Mouse (Mus musculus): ENCODE data around the gene Col23a1. TPM values are rescaled to one million over a fixed set of nuclear protein-coding genes. Genes with fewer than 3 reads are reported as not detected.
A peak's percentile ranks its signal among the peaks of the same experiment; 100 is the strongest.

The Col23a1 gene
- polyA plus RNA-seq, 1 experiment from 2014 or later, result 24.3 TPM

DNA sequence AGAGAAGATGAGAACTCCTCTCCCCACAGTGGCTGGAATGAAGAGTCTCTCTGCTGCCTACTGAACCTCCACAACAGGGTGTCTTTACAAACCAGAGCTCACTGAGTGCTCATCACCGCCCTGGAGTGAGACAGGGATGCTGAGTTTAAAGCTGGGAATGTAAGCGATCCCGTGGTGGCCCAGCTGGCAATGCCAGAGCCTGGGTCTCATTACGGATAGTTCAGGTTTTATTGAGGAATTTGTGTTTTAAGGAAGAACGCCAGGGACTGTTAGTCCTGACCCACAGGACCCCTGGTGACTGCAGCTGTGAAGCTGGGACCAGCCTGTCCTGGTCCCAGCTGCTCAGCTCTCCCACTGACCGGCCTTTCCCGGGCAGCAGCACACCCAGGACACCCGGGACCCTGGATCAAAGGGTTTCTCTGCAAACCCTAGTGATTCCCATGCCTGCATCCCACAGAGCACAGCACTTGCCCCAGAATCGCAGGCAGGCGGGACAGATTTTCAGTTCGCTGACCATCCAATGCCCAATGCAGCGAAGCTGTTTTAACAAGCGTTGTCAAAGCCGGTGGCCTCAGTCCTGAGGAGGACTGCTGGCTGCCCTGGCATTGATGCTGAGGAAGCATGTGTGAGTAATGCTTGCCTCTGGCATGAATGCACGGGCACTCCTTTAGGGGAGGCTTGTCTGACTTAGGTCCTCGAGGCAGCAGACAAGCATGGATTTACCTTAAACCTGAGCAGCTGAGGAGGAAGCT, 139.9 kb downstream of the Col23a1 start:
- no peak overlapping the region for H3K4me3 ChIP-seq
- 0 out of 2 replicates have a peak overlapping the region, but pooled peaks have one; percentile 1 for H3K27ac ChIP-seq (replicated peaks)
- peaks cover 67% of the 10 kb centered on the region for H3K4me1 ChIP-seq
- H3K9me3 ChIP-seq, result no peaks in the 10 kb centered on the region
- 51% methylated on average over 16 of the region's 16 CpGs for WGBS
- H3K36me3 ChIP-seq (replicated peaks), result 0 out of 2 replicates have a peak, but pooled peaks cover 4% of the 10 kb centered on the region
- DNase-seq (ENCODE audit: low spot score), result no peak
- H3K27me3 ChIP-seq (replicated peaks; ENCODE audit: low read depth, poor library complexity, severe bottlenecking), result no peaks in the 10 kb centered on the region

DNA sequence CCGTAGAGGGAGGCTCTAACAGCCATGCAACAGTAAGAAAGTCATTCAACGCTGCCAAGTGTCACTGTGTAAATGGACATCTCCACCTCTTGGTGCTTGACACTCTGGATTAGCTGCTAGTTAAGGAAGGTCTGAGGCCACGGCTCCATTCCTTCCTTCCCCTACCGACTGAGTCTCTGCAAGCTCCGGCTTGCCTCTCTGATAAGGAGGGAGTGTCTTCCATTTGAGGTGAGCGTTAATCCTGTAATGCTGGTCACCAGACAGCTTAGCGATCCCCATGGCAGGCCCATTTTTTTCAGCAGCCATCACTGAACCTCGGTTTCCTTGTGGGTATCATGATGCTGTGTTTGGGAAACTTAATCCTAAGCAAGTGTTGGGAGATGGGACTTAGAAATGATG, 140.5 kb downstream of the Col23a1 start:
- Histone ChIP-seq H3K27ac (replicated peaks) (0 out of 2 replicates have a peak overlapping the region, but pooled peaks have one; percentile 1), H3K36me3 (replicated peaks) (0 out of 2 replicates have a peak, but pooled peaks cover 4% of the 10 kb centered on the region)
- DNase-seq (ENCODE audit: low spot score), result no peak

DNA sequence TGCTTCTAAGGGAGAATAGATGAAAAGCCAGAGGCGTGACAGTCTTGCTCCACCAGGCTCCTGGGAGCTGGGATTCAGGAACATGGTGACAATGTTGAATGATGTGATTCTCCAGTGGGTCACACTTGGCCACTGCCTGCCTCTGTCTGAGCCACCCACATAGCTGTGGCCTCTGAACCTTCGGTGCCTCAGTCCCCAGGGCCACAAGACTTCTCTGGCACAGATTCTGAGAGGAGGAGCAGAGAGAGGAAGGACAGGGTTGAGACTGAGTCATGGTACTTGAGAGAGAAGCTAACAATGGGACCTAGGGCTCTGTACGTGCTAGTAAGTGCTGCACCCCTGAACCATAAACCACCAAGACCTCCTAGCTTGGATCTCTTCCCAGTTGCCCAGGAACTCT, 141.6 kb downstream of the Col23a1 start:
- peaks cover 3% of the 10 kb centered on the region; the same call in 1 of the 2 replicates for H3K9me3 ChIP-seq
- no peak overlapping the region for H3K4me3 ChIP-seq
- peaks cover 51% of the 10 kb centered on the region for H3K4me1 ChIP-seq
- peak overlapping the region; percentile 30; the same call in 1 of the 2 replicates for H3K27ac ChIP-seq (replicated peaks)
- H3K27me3 ChIP-seq (replicated peaks; ENCODE audit: low read depth, poor library complexity, severe bottlenecking), result no peaks in the 10 kb centered on the region
- no peak for DNase-seq (ENCODE audit: low spot score)
- H3K36me3 ChIP-seq (replicated peaks), result peaks cover 10% of the 10 kb centered on the region; the same call in 1 of the 2 replicates
- WGBS, result 90% methylated on average over 3 of the region's 3 CpGs

More for the DNA sequence above, 140.5 kb downstream of the Col23a1 start:
- peaks cover 62% of the 10 kb centered on the region for H3K4me1 ChIP-seq
- 69% methylated on average over 8 of the region's 8 CpGs for WGBS
- H3K27me3 ChIP-seq (replicated peaks; ENCODE audit: low read depth, poor library complexity, severe bottlenecking), result no peaks in the 10 kb centered on the region
- no peak overlapping the region for H3K4me3 ChIP-seq
- H3K9me3 ChIP-seq, result no peaks in the 10 kb centered on the region

DNA sequence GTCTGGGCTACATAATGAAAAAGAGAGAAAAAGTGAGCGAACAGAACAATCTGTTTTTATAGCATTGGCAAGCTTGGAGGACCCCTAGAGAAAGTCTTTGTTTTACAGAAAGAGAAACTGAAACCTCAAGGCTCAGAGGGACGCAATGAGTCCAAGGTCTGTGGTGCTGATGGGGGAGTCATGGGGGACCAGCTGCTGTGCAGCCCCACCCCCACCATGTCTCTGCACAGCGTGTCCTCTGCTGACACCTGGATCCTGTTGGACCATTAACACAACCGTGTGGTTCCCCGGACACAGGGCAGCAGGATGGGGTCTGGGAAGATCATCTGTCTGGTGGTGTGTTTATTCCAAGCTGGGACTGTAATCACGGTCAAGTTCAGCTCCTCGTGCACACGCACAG, 142.2 kb downstream of the Col23a1 start:
- peaks cover 44% of the 10 kb centered on the region for H3K4me1 ChIP-seq
- H3K27me3 ChIP-seq (replicated peaks; ENCODE audit: low read depth, poor library complexity, severe bottlenecking), result no peaks in the 10 kb centered on the region
- H3K27ac ChIP-seq (replicated peaks), result no peak overlapping the region
- H3K4me3 ChIP-seq, result no peak overlapping the region
- 78% methylated on average over 8 of the region's 8 CpGs for WGBS
- H3K36me3 ChIP-seq (replicated peaks), result peaks cover 17% of the 10 kb centered on the region
- peaks cover 10% of the 10 kb centered on the region for H3K9me3 ChIP-seq
- no peak for DNase-seq (ENCODE audit: low spot score)

DNA sequence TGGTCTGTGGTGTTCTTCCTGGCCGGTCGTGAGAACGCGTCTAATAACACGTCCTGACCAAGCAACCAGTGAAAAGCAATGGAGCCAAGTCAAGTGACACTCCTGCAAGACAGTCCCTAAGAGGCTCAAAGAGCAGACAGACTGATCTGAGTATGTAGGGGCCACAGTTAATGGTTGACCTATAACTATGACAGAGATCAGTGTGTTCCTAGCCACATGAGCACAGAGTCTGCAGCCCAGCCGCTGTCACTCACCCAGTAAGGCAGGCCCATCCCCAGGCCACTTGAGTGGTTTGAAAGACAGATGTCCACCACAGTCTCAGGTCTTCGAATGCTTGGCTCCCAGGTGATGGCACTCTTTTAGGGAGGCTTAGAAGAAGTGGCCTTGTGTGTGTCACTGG, 152.3 kb downstream of the Col23a1 start:
- 97% methylated on average over 7 of the region's 7 CpGs for WGBS

DNA sequence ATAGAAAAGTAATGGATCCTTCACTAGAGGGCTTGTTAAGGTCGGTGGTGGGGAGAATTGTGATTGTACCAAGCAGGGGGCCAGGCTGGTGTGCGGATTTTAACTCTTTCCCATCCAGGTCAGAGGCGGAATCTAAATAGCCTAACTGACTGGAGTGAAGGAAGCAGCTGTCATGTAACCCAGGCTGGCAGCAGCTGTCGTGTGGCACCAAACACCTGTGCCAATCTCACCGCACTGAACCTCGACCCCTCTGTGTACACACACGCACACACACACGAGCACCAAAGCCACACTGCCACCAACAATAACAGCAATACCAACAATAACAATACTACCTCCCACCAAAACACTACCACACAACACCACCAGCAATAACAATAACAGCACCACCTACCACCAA, 152.9 kb downstream of the Col23a1 start:
- Histone ChIP-seq H3K4me1 (peaks cover 10% of the 10 kb centered on the region), H3K4me3 (no peak overlapping the region), H3K36me3 (replicated peaks) (peaks cover 9% of the 10 kb centered on the region), H3K27me3 (replicated peaks; ENCODE audit: low read depth, poor library complexity, severe bottlenecking) (no peaks in the 10 kb centered on the region), H3K27ac (replicated peaks) (no peak overlapping the region), H3K9me3 (no peaks in the 10 kb centered on the region)
- no peak for DNase-seq (ENCODE audit: low spot score)
- WGBS, result 84% methylated on average over 8 of the region's 8 CpGs

More for the DNA sequence above, 152.3 kb downstream of the Col23a1 start:
- H3K27ac ChIP-seq (replicated peaks), result no peak overlapping the region
- no peak overlapping the region for H3K4me3 ChIP-seq
- peaks cover 6% of the 10 kb centered on the region for H3K4me1 ChIP-seq
- peaks cover 5% of the 10 kb centered on the region for H3K9me3 ChIP-seq
- peaks cover 15% of the 10 kb centered on the region for H3K36me3 ChIP-seq (replicated peaks)
- no peaks in the 10 kb centered on the region for H3K27me3 ChIP-seq (replicated peaks; ENCODE audit: low read depth, poor library complexity, severe bottlenecking)
- DNase-seq (ENCODE audit: low spot score), result no peak

DNA sequence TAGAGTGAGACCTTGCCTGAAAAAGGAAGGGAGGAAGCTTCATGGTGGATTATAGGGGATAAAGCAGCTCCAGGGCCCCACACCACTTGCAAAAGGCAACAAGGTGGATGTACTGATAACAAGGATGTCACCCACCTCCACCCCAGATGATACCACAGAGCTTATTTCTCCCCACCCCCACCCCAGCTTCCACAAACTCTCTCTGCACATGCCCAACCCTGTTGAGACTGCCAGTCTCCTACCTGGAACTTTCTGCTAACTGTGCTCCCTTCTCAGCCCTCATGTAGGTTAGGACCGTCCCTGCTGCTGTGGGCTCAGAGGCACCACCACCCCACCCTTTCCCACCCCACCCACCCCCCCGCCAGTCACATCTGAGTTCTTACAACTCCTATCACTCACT, 154.1 kb downstream of the Col23a1 start:
- Histone ChIP-seq H3K4me1 (peaks cover 15% of the 10 kb centered on the region), H3K36me3 (replicated peaks) (peaks cover 9% of the 10 kb centered on the region), H3K27me3 (replicated peaks; ENCODE audit: low read depth, poor library complexity, severe bottlenecking) (no peaks in the 10 kb centered on the region), H3K27ac (replicated peaks) (no peak overlapping the region), H3K4me3 (no peak overlapping the region), H3K9me3 (no peaks in the 10 kb centered on the region)
- no peak for DNase-seq (ENCODE audit: low spot score)
- 76% methylated on average over 2 of the region's 2 CpGs for WGBS

DNA sequence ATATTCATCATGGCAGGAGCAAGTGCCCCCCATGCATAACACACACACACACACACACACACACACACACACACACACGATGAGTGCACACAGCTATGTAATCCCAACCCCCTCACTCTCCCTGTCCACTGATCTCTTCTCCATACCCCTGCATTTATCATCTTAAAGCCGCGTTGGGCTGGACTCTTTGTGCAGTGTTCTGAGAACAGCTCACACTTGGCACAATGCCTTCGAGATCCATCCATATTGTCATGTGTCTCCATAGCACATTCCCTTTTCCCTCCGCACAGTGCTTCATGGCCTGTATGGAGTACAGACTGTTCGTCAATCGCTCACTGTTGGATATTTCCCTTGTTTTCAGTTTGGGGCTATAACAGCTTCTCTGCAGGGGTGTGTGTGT, 154.9 kb downstream of the Col23a1 start:
- 92% methylated on average over 7 of the region's 7 CpGs for WGBS
- Histone ChIP-seq H3K36me3 (replicated peaks) (peaks cover 9% of the 10 kb centered on the region), H3K4me1 (peaks cover 24% of the 10 kb centered on the region), H3K27ac (replicated peaks) (no peak overlapping the region), H3K27me3 (replicated peaks; ENCODE audit: low read depth, poor library complexity, severe bottlenecking) (no peaks in the 10 kb centered on the region), H3K4me3 (no peak overlapping the region), H3K9me3 (no peaks in the 10 kb centered on the region)
- no peak for DNase-seq (ENCODE audit: low spot score)

DNA sequence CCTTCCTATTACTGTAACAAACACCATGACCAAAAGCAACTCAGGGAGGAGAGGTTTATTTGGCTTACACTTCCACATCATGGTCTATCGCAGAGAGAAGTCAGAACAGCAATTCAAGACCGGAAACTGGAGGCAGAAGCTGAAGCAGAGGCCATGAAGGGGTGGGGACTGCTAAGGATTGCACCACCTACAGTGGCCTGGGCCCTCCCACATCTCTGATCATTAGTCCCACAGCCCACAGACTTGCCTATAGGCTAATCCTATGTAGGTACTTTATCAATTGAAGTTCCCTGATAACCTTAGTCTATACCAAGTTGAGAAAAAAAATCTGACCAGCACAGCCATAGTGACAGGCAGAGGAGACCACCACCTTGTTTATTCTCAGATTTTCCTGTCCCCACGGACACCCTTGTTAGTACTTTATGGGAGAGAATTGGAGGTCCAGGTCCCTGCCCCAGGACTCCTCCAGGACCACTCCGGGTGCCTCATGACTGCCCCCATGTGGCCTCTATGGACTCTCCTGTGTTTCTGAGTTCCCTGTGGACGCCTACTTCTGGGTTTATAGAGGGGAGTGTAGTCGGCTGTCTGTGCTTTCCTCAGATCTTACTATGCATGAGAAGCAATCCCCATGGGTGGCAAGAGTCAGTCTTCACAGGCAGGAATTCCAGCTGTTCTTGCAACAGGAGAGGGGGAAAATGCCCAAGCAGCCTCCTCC, 157.1 kb downstream of the Col23a1 start:
- Histone ChIP-seq H3K27me3 (replicated peaks; ENCODE audit: low read depth, poor library complexity, severe bottlenecking) (no peaks in the 10 kb centered on the region), H3K36me3 (replicated peaks) (peaks cover 8% of the 10 kb centered on the region), H3K9me3 (no peaks in the 10 kb centered on the region), H3K4me1 (peaks cover 45% of the 10 kb centered on the region), H3K27ac (replicated peaks) (0 out of 2 replicates have a peak overlapping the region, but pooled peaks have one; percentile 35), H3K4me3 (no peak overlapping the region)
- WGBS, result 38% methylated on average over 6 of the region's 6 CpGs
- peak; percentile 66 for DNase-seq (ENCODE audit: low spot score)

DNA sequence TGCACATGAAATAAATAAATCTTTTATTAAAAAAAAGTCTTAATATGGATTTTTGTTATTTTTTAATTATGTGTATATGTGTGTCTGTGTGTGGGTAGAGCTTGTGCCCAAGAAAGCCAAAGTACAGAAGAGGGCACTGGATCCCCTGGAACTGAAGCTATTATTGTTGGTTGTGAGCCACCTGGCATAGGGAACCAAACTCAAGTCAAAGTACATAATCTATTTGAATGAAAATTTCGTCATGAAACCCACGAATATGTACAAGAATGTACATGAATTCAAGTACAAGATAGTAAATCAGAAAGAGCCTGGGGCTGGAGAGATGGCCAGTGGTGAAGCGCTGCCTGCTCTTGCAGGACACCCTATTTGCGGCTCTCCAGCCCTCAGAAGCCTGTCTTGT, 158.5 kb downstream of the Col23a1 start:
- 75% methylated on average over 4 of the region's 4 CpGs for WGBS
- Histone ChIP-seq H3K27ac (replicated peaks) (peak overlapping the region; percentile 46), H3K36me3 (replicated peaks) (no peaks in the 10 kb centered on the region), H3K9me3 (no peaks in the 10 kb centered on the region), H3K4me3 (no peak overlapping the region), H3K27me3 (replicated peaks; ENCODE audit: low read depth, poor library complexity, severe bottlenecking) (no peaks in the 10 kb centered on the region), H3K4me1 (peaks cover 54% of the 10 kb centered on the region)
- DNase-seq (ENCODE audit: low spot score), result no peak

DNA sequence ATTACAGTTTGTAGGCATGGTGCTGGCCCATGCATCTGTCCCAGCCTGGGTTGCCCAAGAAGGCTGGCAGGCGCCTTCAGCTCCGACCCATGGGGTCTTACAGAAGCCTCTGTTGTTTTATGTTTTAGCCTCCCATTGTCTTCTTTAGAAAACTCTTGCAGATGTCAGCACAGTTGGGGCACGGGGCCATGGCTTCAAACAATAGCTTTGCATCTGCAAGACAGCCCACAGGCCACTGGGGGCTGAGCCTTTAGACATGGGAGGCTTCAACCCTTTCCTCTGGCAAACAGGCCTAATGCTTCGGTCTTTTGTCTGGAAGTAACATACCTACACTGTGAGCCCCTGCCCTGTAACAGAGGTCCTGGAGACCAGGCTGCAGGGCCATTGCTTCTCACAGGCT, 159.0 kb downstream of the Col23a1 start:
- no peak overlapping the region for H3K4me3 ChIP-seq
- DNase-seq (ENCODE audit: low spot score), result no peak
- H3K27ac ChIP-seq (replicated peaks), result peak overlapping the region; percentile 46
- no peaks in the 10 kb centered on the region for H3K9me3 ChIP-seq
- peaks cover 54% of the 10 kb centered on the region for H3K4me1 ChIP-seq
- H3K36me3 ChIP-seq (replicated peaks), result no peaks in the 10 kb centered on the region
- no peaks in the 10 kb centered on the region for H3K27me3 ChIP-seq (replicated peaks; ENCODE audit: low read depth, poor library complexity, severe bottlenecking)
- 31% methylated on average over 4 of the region's 4 CpGs for WGBS

DNA sequence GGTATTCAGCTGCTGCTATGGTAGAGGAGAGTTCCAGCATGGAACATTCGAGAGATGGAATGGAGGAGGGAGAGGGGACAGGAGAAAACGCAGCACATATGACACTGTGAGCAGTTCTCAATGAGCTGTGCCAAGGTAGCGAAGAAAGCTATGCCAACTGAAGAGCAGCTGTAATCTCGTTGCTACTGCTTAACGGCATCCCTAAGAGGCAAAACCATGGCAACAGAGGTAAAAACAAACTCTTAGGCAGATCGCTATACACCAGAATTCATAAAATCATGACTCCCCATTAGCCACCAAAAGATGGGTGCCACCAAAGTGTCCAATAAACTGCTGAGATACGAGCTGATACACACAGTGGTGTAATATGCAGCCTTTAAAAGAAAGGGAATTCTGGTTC, 160.2 kb downstream of the Col23a1 start:
- no peaks in the 10 kb centered on the region for H3K27me3 ChIP-seq (replicated peaks; ENCODE audit: low read depth, poor library complexity, severe bottlenecking)
- no peak for DNase-seq (ENCODE audit: low spot score)
- H3K9me3 ChIP-seq, result no peaks in the 10 kb centered on the region
- H3K4me3 ChIP-seq, result no peak overlapping the region
- peaks cover 54% of the 10 kb centered on the region for H3K4me1 ChIP-seq
- peak overlapping the region; percentile 25; the same call in 1 of the 2 replicates for H3K27ac ChIP-seq (replicated peaks)
- 88% methylated on average over 7 of the region's 7 CpGs for WGBS
- H3K36me3 ChIP-seq (replicated peaks), result no peaks in the 10 kb centered on the region

DNA sequence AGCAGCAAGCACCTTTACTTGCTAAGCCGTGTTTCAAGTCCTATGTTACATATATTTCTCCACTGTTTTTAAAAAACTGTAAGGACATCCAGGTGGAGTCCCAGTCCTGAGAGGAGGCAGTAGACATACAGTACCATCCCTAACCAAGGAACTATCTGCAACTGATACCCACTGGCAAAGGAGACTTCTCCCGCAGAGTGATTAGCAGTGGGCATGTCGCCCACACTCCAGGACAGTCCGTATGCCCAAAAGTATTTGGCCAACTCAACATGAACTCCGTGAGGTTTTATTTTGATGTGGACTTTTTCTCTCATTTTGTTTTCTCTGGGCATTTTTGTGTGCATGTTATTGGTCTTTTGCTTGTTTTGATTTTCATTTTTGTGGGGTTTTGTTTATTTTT, 161.6 kb downstream of the Col23a1 start:
- Histone ChIP-seq H3K27me3 (replicated peaks; ENCODE audit: low read depth, poor library complexity, severe bottlenecking) (no peaks in the 10 kb centered on the region), H3K27ac (replicated peaks) (no peak overlapping the region), H3K36me3 (replicated peaks) (no peaks in the 10 kb centered on the region), H3K4me1 (peaks cover 54% of the 10 kb centered on the region), H3K4me3 (no peak overlapping the region), H3K9me3 (no peaks in the 10 kb centered on the region)
- no peak for DNase-seq (ENCODE audit: low spot score)
- 83% methylated on average over 5 of the region's 5 CpGs for WGBS

All from embryonic facial prominence, embryonic 10.5 days (tissue).